Mouse (Mus musculus) telencephalon, adult 2 months (tissue): ENCODE measurements around the gene Neurod1.

Source experiments
- DNase-seq: peaks from one replicate; pipeline ENCODE4 v3.0.0-alpha.2; 2011; ENCODE audit warnings: low read depth, low spot score

The Neurod1 gene

GRCm38 (mm10) chr2:79443401-79443800 lies 13.2 kb downstream of the Neurod1 start:
- DNase-seq, result no peak

- DNase-seq, result no peak
These were observed 13.6 kb downstream of the Neurod1 start for GRCm38 (mm10) chr2:79442906-79443305.

- DNase-seq, result no peak
These were observed 14.3 kb downstream of the Neurod1 start for GRCm38 (mm10) chr2:79442227-79442626.

DNA sequence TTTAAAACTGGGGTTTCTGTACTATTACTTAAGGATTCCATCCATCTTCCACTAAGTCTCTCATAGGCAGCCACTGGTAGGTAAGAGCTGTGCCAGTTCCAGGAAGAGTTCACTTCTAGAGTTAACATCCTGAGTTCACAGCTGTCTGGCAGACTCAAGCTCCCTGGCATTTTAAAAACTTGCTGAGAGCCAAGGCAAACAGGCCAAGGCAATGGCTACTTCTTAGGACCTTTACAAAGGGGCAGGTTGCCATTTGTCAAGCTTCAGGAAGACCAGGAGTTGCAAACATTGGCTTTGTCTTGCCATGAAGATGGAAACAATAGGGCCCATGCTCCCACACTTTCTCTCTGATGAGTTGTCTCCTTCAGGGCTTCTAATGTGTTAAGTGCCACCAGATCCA lies 26.5 kb downstream of the Neurod1 start:
- no peak for DNase-seq

DNA sequence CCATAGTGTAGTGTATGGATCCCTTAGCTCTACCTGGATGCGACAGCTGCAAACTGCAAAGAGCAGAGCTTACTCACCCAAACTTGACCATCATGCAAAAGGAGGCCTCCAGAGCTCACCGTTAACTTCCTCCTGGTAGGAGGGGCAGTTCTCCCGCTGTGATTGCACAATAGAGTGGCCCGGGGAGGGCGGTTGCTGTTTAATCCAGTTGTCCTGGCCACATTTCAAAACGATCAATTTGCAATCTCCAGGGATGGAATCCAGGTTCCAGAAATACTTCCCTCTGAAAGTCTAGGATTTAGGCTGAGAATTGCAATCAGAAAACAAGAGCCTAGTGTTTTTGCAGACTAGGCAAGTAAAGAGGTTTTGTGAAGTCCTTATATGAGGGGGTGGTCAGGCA lies 26.9 kb downstream of the Neurod1 start:
- DNase-seq, result no peak

- DNase-seq, result no peak
These were observed 27.4 kb downstream of the Neurod1 start for GRCm38 (mm10) chr2:79429108-79429507.

DNA sequence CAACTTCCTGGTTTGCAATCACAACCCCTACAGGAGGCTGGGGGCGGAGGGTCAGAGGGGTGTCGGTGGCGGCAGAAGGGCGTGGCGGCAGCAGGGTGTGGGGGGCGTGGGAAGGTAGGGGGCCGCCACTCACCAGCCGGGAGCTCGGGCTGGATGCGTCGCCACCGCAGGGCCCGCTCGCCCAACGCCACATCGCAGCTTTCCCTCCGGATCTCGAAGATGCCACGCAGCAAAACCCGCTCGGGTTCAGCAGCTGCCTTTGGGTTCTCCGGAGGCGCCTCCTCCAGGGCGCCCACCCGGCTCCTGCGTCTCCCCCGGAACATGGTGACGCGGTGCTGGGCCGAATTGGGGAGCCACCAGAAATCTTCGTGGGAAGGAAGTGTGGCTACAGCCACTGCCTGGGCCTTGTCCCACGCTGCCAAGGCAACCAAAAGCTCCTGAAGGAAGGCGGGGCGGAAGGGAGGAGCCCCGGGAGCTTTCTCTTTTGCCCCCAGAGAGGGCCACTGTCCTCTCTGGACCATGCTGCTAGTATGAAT lies 27.9 kb downstream of the Neurod1 start:
- no peak for DNase-seq

- no peak for DNase-seq
These were observed 28.5 kb downstream of the Neurod1 start for GRCm38 (mm10) chr2:79428022-79428421.

GRCm38 (mm10) chr2:79421696-79422095 lies 34.9 kb downstream of the Neurod1 start:
- DNase-seq, result no peak

DNA sequence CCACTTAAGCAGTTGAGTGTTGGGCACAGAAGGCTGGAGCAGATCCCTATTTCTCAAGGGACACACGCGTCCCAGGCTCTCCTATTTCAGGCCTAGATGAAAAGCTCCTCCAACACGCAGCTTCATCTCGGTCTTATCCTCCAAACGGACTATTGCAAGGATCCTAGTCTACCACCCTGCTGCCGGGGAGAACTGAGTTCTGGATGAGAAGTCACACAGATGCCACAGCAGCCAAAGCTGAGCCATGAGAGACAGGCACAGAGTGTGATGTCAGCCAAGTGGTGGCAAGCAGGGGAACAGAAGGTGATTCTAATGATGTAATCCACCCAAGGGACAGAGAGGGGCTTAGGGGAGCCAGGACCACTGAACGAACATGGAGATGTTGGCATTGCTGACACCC lies 42.0 kb downstream of the Neurod1 start:
- no peak for DNase-seq

DNA sequence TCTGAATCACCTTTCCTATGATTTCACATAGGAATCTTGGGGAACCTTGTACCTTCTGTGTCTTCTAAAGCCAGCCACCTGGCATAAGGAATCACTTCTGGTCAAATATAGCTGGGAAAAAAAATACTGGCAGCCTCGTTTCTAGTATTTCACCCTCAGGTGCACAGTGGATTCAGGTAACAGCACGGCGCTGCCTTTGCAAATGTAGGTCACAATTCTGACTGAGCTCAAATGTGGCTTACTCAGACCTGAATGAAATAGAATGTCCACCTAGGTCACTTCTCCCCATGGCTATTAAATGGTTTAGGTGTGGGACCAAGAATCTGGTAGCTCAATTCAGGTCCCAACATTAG lies 45.7 kb downstream of the Neurod1 start:
- DNase-seq, result no peak

GRCm38 (mm10) chr2:79410247-79410902 lies 46.2 kb downstream of the Neurod1 start:
- DNase-seq, result no peak

DNA sequence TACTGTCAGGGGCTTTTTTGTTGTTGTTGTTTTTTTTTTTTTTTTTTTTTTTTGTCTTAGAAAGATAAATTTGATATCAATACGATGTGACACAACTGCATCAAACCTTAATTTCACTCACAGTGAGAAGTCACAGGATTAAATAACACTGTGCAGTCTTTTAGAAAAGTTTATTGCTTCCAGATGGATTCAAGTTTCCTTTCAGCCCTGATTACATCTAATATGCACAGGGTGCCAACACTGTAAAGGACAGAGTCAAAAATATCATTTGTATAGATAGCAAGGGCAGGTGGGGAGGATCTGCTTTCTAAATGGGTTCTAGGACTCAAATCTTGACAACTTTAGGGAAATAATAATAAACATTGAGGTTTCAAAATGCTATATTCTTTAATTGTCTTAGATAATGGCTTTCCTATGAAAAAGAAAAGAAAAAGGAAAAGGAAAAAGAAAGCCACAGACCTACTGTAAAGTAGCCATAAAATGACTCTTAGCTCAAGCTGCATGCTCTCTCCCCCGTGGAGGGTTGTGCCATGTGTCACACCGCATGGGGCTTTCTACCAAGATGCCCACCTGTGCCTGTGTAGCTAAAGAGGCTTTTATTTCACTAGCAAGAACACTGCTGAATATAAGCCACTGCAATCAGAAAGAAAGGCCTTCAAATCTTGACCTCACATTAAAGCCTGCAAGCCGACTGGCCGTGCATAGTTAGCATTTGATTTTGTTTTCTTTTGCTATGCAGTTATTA lies 50.7 kb downstream of the Neurod1 start:
- no peak for DNase-seq
